ENCODE assay signal across 8 mouse cellular contexts in genomic region chr3:20661883-20662282, GRCm38 (mm10).
DNase-seq lines count a peak whose midpoint lies in the region; ATAC-seq and TF ChIP-seq lines count a peak whose summit lies in the region.

No protein-coding gene starts in this region.

- H3K4me1 ChIP-seq in neural tube, embryonic 15.5 days: no peaks in the 10 kb centered on the region
- H3K4me1 ChIP-seq in hindbrain, postnatal 0 days (ENCODE audit: insufficient read depth, low read length): no peaks in the 10 kb centered on the region
- no peaks in the 10 kb centered on the region for H3K4me1 ChIP-seq in forebrain, embryonic 10.5 days

- no peak for TF ChIP-seq CTCF in hindbrain, postnatal 0 days (IDR thresholded peaks at IDR 0.05; ENCODE audit: low read depth)

- H3K36me3 ChIP-seq in neural tube, embryonic 15.5 days: no peaks in the 10 kb centered on the region
- H3K36me3 ChIP-seq in hindbrain, postnatal 0 days (ENCODE audit: insufficient read depth, low read length): no peaks in the 10 kb centered on the region
- no peaks in the 10 kb centered on the region for H3K36me3 ChIP-seq in forebrain, embryonic 10.5 days (replicated peaks)

- no peak overlapping the region for H3K4me2 ChIP-seq in neural tube, embryonic 15.5 days
- H3K4me2 ChIP-seq in hindbrain, postnatal 0 days (ENCODE audit: low read depth, low read length): no peak overlapping the region

- no peaks in the 10 kb centered on the region for H3K9me3 ChIP-seq in neural tube, embryonic 15.5 days (replicated peaks)
- H3K9me3 ChIP-seq in hindbrain, postnatal 0 days (ENCODE audit: low read length): 0 out of 2 replicates have a peak, but pooled peaks cover 2% of the 10 kb centered on the region
- H3K9me3 ChIP-seq in forebrain, embryonic 10.5 days: no peaks in the 10 kb centered on the region

- DNase-seq in neural tube, embryonic 10.5 days (ENCODE audit: extremely low spot score, low spot score): peak; percentile 15
- DNase-seq in gastrocnemius, adult 8-10 months (ENCODE audit: low spot score in 2 of 2): peak; percentile 21 to 50
- peak; percentile 63 for DNase-seq in hindbrain, postnatal 0 days (ENCODE audit: low spot score)
- peak; percentile 87 for DNase-seq in skeletal muscle tissue, adult 2 months (ENCODE audit: low read depth, low spot score)
- DNase-seq in adrenal gland, adult 8-10 months: no peak
- DNase-seq in T-cell, adult 2 months (ENCODE audit: low spot score): no peak
- DNase-seq in forebrain, embryonic 10.5 days (ENCODE audit: extremely low spot score, low spot score): no peak

- no peak overlapping the region for H3K27ac ChIP-seq in neural tube, embryonic 15.5 days (replicated peaks)
- H3K27ac ChIP-seq in hindbrain, postnatal 0 days: no peak overlapping the region; the same call in 1 of the 2 replicates
- no peak overlapping the region for H3K27ac ChIP-seq in forebrain, embryonic 10.5 days

- H3K9ac ChIP-seq in neural tube, embryonic 15.5 days (replicated peaks): no peak overlapping the region
- no peak overlapping the region for H3K9ac ChIP-seq in hindbrain, postnatal 0 days (replicated peaks; ENCODE audit: low read length)

- no peak overlapping the region for H3K4me3 ChIP-seq in neural tube, embryonic 15.5 days (replicated peaks)
- no peak overlapping the region for H3K4me3 ChIP-seq in hindbrain, postnatal 0 days (ENCODE audit: low read length)
- H3K4me3 ChIP-seq in forebrain, embryonic 10.5 days: no peak overlapping the region

- WGBS in neural tube, embryonic 15.5 days: 66% methylated on average over 1 of the region's 1 CpGs
- 55% methylated on average over 1 of the region's 1 CpGs for WGBS in hindbrain, postnatal 0 days
- 91% methylated on average over 1 of the region's 1 CpGs for WGBS in forebrain, embryonic 10.5 days

- H3K27me3 ChIP-seq in neural tube, embryonic 15.5 days (replicated peaks): no peaks in the 10 kb centered on the region
- no peaks in the 10 kb centered on the region for H3K27me3 ChIP-seq in hindbrain, postnatal 0 days (ENCODE audit: insufficient read depth, low read length)
- no peaks in the 10 kb centered on the region for H3K27me3 ChIP-seq in forebrain, embryonic 10.5 days (ENCODE audit: poor library complexity, severe bottlenecking)

- ATAC-seq in neural tube, embryonic 15.5 days (ENCODE audit: low FRiP score): no peak
- peak; percentile 91 for ATAC-seq in hindbrain, postnatal 0 days

Comparison
In these comparisons a context has a peak if more than half of its experiments do, and no peak if none do; other contexts are left out.
1. DNase-seq: peak in neural tube, embryonic 10.5 days (single experiment), gastrocnemius, adult 8-10 months (2 of 2), hindbrain, postnatal 0 days (single experiment) and skeletal muscle tissue, adult 2 months (single experiment); none in adrenal gland, adult 8-10 months (single experiment), T-cell, adult 2 months (single experiment) and forebrain, embryonic 10.5 days (single experiment).